Comparison of ENCODE assay signal across 9 mouse cellular contexts in the genomic region with DNA sequence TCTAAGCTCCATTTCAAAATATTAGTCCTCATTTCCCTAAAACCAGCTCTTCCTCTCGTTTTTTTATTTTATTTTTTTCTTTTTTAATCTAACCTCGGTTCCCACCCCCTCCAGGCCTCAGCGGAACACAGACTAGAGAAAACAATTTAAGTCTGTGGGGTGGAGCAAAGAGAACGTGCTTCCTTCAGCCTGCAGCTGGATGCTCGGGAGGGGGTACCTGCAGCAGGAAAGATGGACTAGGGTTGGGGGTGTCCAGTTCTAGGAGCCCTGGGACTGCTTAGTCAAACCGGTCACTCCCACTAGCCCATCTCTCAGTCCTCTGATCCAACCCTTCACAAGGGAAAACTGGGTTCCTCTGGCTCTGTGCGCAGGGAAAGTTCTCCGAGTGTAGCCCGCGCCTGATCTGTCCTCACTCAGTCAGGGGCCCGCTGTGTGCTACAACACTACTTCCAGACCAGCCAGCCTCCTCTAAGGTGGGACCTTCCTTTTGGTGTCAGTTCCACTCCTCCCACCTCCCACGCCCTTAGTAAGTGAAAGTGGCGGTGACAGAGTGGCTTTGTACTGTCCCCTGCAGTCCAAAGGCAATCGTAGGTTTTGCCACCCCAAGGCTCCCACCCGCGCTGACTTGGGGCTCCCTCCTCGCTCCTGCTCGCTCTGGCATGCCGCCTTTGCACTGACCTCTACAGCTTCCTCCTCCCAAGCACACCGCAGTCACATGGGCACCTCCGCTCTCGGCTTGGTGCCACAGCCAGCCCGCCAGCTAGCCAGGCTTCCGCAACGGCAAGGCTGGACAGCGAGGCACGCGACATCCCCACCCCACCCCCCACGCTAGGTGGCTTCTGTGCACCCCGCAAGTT. TPM values are rescaled to one million over a fixed set of nuclear protein-coding genes. Genes with fewer than 3 reads are reported as not detected.
DNase-seq lines count a peak whose midpoint lies in the region; ATAC-seq and TF ChIP-seq lines count a peak whose summit lies in the region.
"Had no signal": no experiment of that assay in that cellular context is flagged by ENCODE, and none has a peak within 500 bp of the region (broad histone marks: within the 10 kb centered on the region; RNA-seq: fewer than 3 reads in every experiment).

No protein-coding gene starts in this region.

- peak; percentile 24; the same call in 1 of the 2 replicates for ATAC-seq in embryonic facial prominence, embryonic 15.5 days (ENCODE audit: insufficient number of reproducible peaks, low FRiP score, low TSS enrichment, low read depth)
- ATAC-seq in heart, embryonic 15.5 days (replicated peaks; ENCODE audit: insufficient number of reproducible peaks, insufficient read depth, low FRiP score, low read depth), result peak; percentile 82
- peak; percentile 63 for ATAC-seq in kidney, embryonic 16.5 days (ENCODE audit: low FRiP score, low TSS enrichment)
- ATAC-seq in liver, embryonic 15.5 days (ENCODE audit: insufficient read depth), result peak; percentile 31; the same call in 1 of the 2 replicates
- ATAC-seq in stomach, embryonic 15.5 days (ENCODE audit: insufficient read depth, low FRiP score, low read depth), result peak; percentile 54

- H3K4me2 ChIP-seq in embryonic facial prominence, embryonic 15.5 days (replicated peaks), result peak overlapping the region; percentile 93
- H3K4me2 ChIP-seq in heart, embryonic 15.5 days, result peak overlapping the region; percentile 95
- H3K4me2 ChIP-seq in kidney, embryonic 16.5 days (replicated peaks; ENCODE audit: low read depth, low read length), result peak overlapping the region; percentile 81
- peak overlapping the region; percentile 72 for H3K4me2 ChIP-seq in liver, embryonic 15.5 days
- peak overlapping the region; percentile 83 for H3K4me2 ChIP-seq in stomach, embryonic 15.5 days

- peak overlapping the region; percentile 60 for H3K4me3 ChIP-seq in bone marrow, adult 2 months (replicated peaks; ENCODE audit: control insufficient read depth, low read depth, low read length)
- peak overlapping the region; percentile 43 for H3K4me3 ChIP-seq in embryonic facial prominence, embryonic 15.5 days (replicated peaks)
- H3K4me3 ChIP-seq in heart, embryonic 15.5 days, result peak overlapping the region; percentile 52
- H3K4me3 ChIP-seq in kidney, embryonic 16.5 days (ENCODE audit: low read length), result peak overlapping the region; percentile 49
- H3K4me3 ChIP-seq in liver, embryonic 15.5 days (replicated peaks), result peak overlapping the region; percentile 40
- H3K4me3 ChIP-seq in stomach, embryonic 15.5 days (replicated peaks), result peak overlapping the region; percentile 44

- peak; percentile 80 to 83 for DNase-seq in B cell, adult 2 months
- peak; percentile 89 to 90 for DNase-seq in natural killer cell, adult 2 months (ENCODE audit: low spot score in 2 of 2)

- H3K36me3 ChIP-seq in embryonic facial prominence, embryonic 15.5 days, result no peaks in the 10 kb centered on the region
- H3K36me3 ChIP-seq in heart, embryonic 15.5 days, result peaks cover 5% of the 10 kb centered on the region; the same call in 1 of the 2 replicates
- H3K36me3 ChIP-seq in kidney, embryonic 16.5 days (ENCODE audit: insufficient read depth, low read length), result 0 out of 2 replicates have a peak, but pooled peaks cover 9% of the 10 kb centered on the region
- H3K36me3 ChIP-seq in liver, embryonic 15.5 days (replicated peaks), result no peaks in the 10 kb centered on the region
- H3K36me3 ChIP-seq in stomach, embryonic 15.5 days, result no peaks in the 10 kb centered on the region

- no peak for TF ChIP-seq CTCF in bone marrow, adult 2 months (IDR thresholded peaks at IDR 0.05; ENCODE audit: control insufficient read depth, insufficient read depth, low read length)

- TF ChIP-seq POLR2A in bone marrow, adult 2 months (IDR thresholded peaks at IDR 0.05; ENCODE audit: borderline replicate concordance, control insufficient read depth, low read depth, low read length), result peak; percentile 23; the same call in 1 of the 2 replicates

- H3K4me1 ChIP-seq in bone marrow, adult 2 months (ENCODE audit: control insufficient read depth, insufficient read depth, low read length), result peaks cover 1% of the 10 kb centered on the region
- peaks cover 26% of the 10 kb centered on the region for H3K4me1 ChIP-seq in embryonic facial prominence, embryonic 15.5 days
- H3K4me1 ChIP-seq in heart, embryonic 15.5 days (replicated peaks), result peaks cover 29% of the 10 kb centered on the region
- peaks cover 26% of the 10 kb centered on the region for H3K4me1 ChIP-seq in kidney, embryonic 16.5 days (ENCODE audit: insufficient read depth, low read length)
- H3K4me1 ChIP-seq in liver, embryonic 15.5 days (replicated peaks), result peaks cover 26% of the 10 kb centered on the region
- H3K4me1 ChIP-seq in stomach, embryonic 15.5 days, result peaks cover 27% of the 10 kb centered on the region

- peaks cover 32% of the 10 kb centered on the region for H3K27me3 ChIP-seq in embryonic facial prominence, embryonic 15.5 days
- H3K27me3 ChIP-seq in heart, embryonic 15.5 days, result peaks cover 25% of the 10 kb centered on the region
- H3K27me3 ChIP-seq in kidney, embryonic 16.5 days (ENCODE audit: insufficient read depth, low read length), result peaks cover 28% of the 10 kb centered on the region
- H3K27me3 ChIP-seq in liver, embryonic 15.5 days, result peaks cover 64% of the 10 kb centered on the region
- H3K27me3 ChIP-seq in stomach, embryonic 15.5 days (replicated peaks), result peaks cover 18% of the 10 kb centered on the region

- no peaks in the 10 kb centered on the region for H3K9me3 ChIP-seq in embryonic facial prominence, embryonic 15.5 days (replicated peaks)
- H3K9me3 ChIP-seq in heart, embryonic 15.5 days (replicated peaks), result no peaks in the 10 kb centered on the region
- no peaks in the 10 kb centered on the region for H3K9me3 ChIP-seq in kidney, embryonic 16.5 days (ENCODE audit: low read length)
- H3K9me3 ChIP-seq in liver, embryonic 15.5 days (replicated peaks), result no peaks in the 10 kb centered on the region
- no peaks in the 10 kb centered on the region for H3K9me3 ChIP-seq in stomach, embryonic 15.5 days
- H3K9me3 ChIP-seq: G1E had no signal

- peak overlapping the region; percentile 12; the same call in 1 of the 2 replicates for H3K9ac ChIP-seq in embryonic facial prominence, embryonic 15.5 days
- H3K9ac ChIP-seq in heart, embryonic 15.5 days, result peak overlapping the region; percentile 64
- H3K9ac ChIP-seq in kidney, embryonic 16.5 days (replicated peaks; ENCODE audit: low read length), result peak overlapping the region; percentile 63
- no peak overlapping the region; the same call in 1 of the 2 replicates for H3K9ac ChIP-seq in liver, embryonic 15.5 days
- H3K9ac ChIP-seq in stomach, embryonic 15.5 days, result no peak overlapping the region; the same call in 1 of the 2 replicates

- no peak overlapping the region; the same call in 1 of the 2 replicates for H3K27ac ChIP-seq in bone marrow, adult 2 months (ENCODE audit: control insufficient read depth, insufficient read depth, low read depth, low read length, poor library complexity)
- no peak overlapping the region for H3K27ac ChIP-seq in embryonic facial prominence, embryonic 15.5 days (replicated peaks)
- peak overlapping the region; percentile 89 for H3K27ac ChIP-seq in heart, embryonic 15.5 days
- H3K27ac ChIP-seq in kidney, embryonic 16.5 days (ENCODE audit: low read length), result peak overlapping the region; percentile 61
- H3K27ac ChIP-seq in liver, embryonic 15.5 days (replicated peaks), result no peak overlapping the region
- H3K27ac ChIP-seq in stomach, embryonic 15.5 days, result no peak overlapping the region

- 5% methylated on average over 30 of the region's 30 CpGs for WGBS in bone marrow, adult 2 months
- 4% methylated on average over 30 of the region's 30 CpGs for WGBS in embryonic facial prominence, embryonic 15.5 days
- WGBS in heart, embryonic 15.5 days, result 6% methylated on average over 30 of the region's 30 CpGs
- 6% methylated on average over 30 of the region's 30 CpGs for WGBS in kidney, embryonic 16.5 days
- WGBS in liver, embryonic 15.5 days (ENCODE audit: insufficient replicate concordance), result 7% methylated on average over 30 of the region's 30 CpGs
- WGBS in stomach, embryonic 15.5 days, result 9% methylated on average over 30 of the region's 30 CpGs

RNA-seq across cellular contexts. Expression of a gene that starts 38.3 kb away (rescaled TPM):
- 17.4 and 24.2 TPM in 2 replicates for polyA plus RNA-seq in bone marrow, adult 2 months (2011; ENCODE audit: insufficient read depth, insufficient read length, low replicate concordance, missing spikeins)
- 42.9 and 43.9 TPM in 2 replicates for polyA plus RNA-seq in embryonic facial prominence, embryonic 15.5 days (2015; fragmentation: Nextera tagmentation; extraction: Ambion mirVana)
- 23.9 and 29.0 TPM in 2 replicates for polyA plus RNA-seq in heart, embryonic 15.5 days (2015; fragmentation: Nextera tagmentation; extraction: Ambion mirVana)
- polyA plus RNA-seq in kidney, embryonic 16.5 days (2015; fragmentation: Nextera tagmentation; extraction: Ambion mirVana), result 92.2 and 95.6 TPM in 2 replicates
- polyA plus RNA-seq in liver, embryonic 15.5 days (2015; fragmentation: Nextera tagmentation; extraction: Ambion mirVana), result 15.0 and 15.6 TPM in 2 replicates
- 29.6 and 31.7 TPM in 2 replicates for polyA plus RNA-seq in stomach, embryonic 15.5 days (2015; fragmentation: Nextera tagmentation; extraction: Ambion mirVana)

Comparison
In these comparisons a context has a peak if more than half of its experiments do, and no peak if none do; other contexts are left out.
1. H3K27ac ChIP-seq: peak in heart, embryonic 15.5 days (single experiment) and kidney, embryonic 16.5 days (single experiment); none in bone marrow, adult 2 months (single experiment), embryonic facial prominence, embryonic 15.5 days (single experiment), liver, embryonic 15.5 days (single experiment) and stomach, embryonic 15.5 days (single experiment).
2. ATAC-seq: peak in every context shown above with its lines; median percentile 82 in heart, embryonic 15.5 days; 63 in kidney, embryonic 16.5 days; 54 in stomach, embryonic 15.5 days; 31 in liver, embryonic 15.5 days; 24 in embryonic facial prominence, embryonic 15.5 days.
3. H3K9ac ChIP-seq: peak in embryonic facial prominence, embryonic 15.5 days (single experiment), heart, embryonic 15.5 days (single experiment) and kidney, embryonic 16.5 days (single experiment); none in liver, embryonic 15.5 days (single experiment) and stomach, embryonic 15.5 days (single experiment).
4. Peak in every context shown above with its lines, with median percentiles within 50 percentile points of each other: H3K4me3 ChIP-seq and H3K4me2 ChIP-seq.